Comparison of ENCODE assay signal across 23 mouse cellular contexts in the genomic region with DNA sequence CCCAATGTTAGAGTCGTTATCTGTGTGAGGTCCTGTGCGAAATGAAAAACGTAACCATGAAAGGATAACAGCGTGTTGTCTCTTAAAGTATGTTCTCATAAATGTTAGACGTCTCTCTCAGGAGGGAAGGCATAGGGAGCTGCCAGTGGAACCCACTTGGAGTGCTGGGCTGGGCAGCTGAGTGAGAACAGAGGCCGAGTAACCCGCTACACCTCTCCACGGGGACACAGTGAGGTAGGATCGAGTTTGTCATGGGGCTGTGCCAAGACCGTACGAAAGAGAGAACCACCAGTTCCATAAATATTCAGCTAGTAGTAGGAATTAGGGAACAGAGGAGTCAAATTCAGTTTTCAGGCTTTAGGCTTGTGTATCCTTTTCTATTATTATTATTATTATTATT. TPM values are rescaled to one million over a fixed set of nuclear protein-coding genes. Genes with fewer than 3 reads are reported as not detected.
DNase-seq lines count a peak whose midpoint lies in the region; ATAC-seq and TF ChIP-seq lines count a peak whose summit lies in the region.
"Had no signal": no experiment of that assay in that cellular context is flagged by ENCODE, and none has a peak within 500 bp of the region (broad histone marks: within the 10 kb centered on the region; RNA-seq: fewer than 3 reads in every experiment).

No protein-coding gene starts in this region.

- H3K9ac ChIP-seq in hindbrain, postnatal 0 days (replicated peaks; ENCODE audit: low read length) = no peak overlapping the region
- no peak overlapping the region for H3K9ac ChIP-seq in liver, adult 2 months (ENCODE audit: low read depth, low read length)
- no peak overlapping the region for H3K9ac ChIP-seq in liver, embryonic 12.5 days
- H3K9ac ChIP-seq: forebrain, embryonic 13.5 days; heart, embryonic 13.5 days; hindbrain, embryonic 12.5 days; hindbrain, embryonic 15.5 days; intestine, embryonic 15.5 days had no signal

- H3K9me3 ChIP-seq in hindbrain, postnatal 0 days (ENCODE audit: low read length) = no peaks in the 10 kb centered on the region
- H3K9me3 ChIP-seq in hindbrain, embryonic 10.5 days = 0 out of 2 replicates have a peak, but pooled peaks cover 2% of the 10 kb centered on the region
- no peaks in the 10 kb centered on the region for H3K9me3 ChIP-seq in liver, embryonic 12.5 days (replicated peaks)
- H3K9me3 ChIP-seq: forebrain, embryonic 10.5 days; heart, embryonic 10.5 days; heart, embryonic 13.5 days; hindbrain, embryonic 12.5 days; hindbrain, embryonic 15.5 days; intestine, embryonic 15.5 days had no signal

- no peak overlapping the region for H3K4me3 ChIP-seq in hindbrain, postnatal 0 days (ENCODE audit: low read length)
- no peak overlapping the region for H3K4me3 ChIP-seq in hindbrain, embryonic 10.5 days
- H3K4me3 ChIP-seq in liver, adult 2 months (ENCODE audit: insufficient read depth, low read depth, low read length) = no peak overlapping the region
- no peak overlapping the region for H3K4me3 ChIP-seq in liver, embryonic 12.5 days
- H3K4me3 ChIP-seq: forebrain, embryonic 10.5 days; forebrain, embryonic 13.5 days; heart, embryonic 10.5 days; heart, embryonic 13.5 days; hindbrain, embryonic 12.5 days; hindbrain, embryonic 15.5 days; intestine, embryonic 15.5 days had no signal

- peak; percentile 20 for DNase-seq in gastrocnemius, adult 18-20 months (ENCODE audit: low spot score)
- no peak for DNase-seq in gastrocnemius, adult 8-10 months (ENCODE audit: low spot score in 2 of 2)
- DNase-seq in hindbrain, postnatal 0 days (ENCODE audit: low spot score) = no peak
- no peak for DNase-seq in hindbrain, embryonic 10.5 days (ENCODE audit: low spot score)
- peak; percentile 17 for DNase-seq in liver, adult 2 months (ENCODE audit: extremely low read depth, low read depth, low spot score)
- no peak for DNase-seq in right cerebral cortex, postnatal 4 days
- DNase-seq: adrenal gland, adult 2 months; adrenal gland, postnatal 14 days; gastrocnemius, postnatal 10 days; heart, adult 18-20 months; heart, postnatal 14 days; heart, postnatal 4 days; kidney, adult 11 months had no signal

- no peaks in the 10 kb centered on the region for H3K4me1 ChIP-seq in hindbrain, postnatal 0 days (ENCODE audit: insufficient read depth, low read length)
- 0 out of 2 replicates have a peak, but pooled peaks cover 2% of the 10 kb centered on the region for H3K4me1 ChIP-seq in hindbrain, embryonic 10.5 days (replicated peaks)
- peaks cover 3% of the 10 kb centered on the region; the same call in 1 of the 2 replicates for H3K4me1 ChIP-seq in liver, adult 2 months (ENCODE audit: control insufficient read depth, insufficient read depth, low read length)
- no peaks in the 10 kb centered on the region for H3K4me1 ChIP-seq in liver, embryonic 12.5 days
- H3K4me1 ChIP-seq: heart, embryonic 10.5 days; heart, embryonic 13.5 days; hindbrain, embryonic 12.5 days; hindbrain, embryonic 15.5 days had no signal

- H3K36me3 ChIP-seq in hindbrain, postnatal 0 days (ENCODE audit: insufficient read depth, low read length) = no peaks in the 10 kb centered on the region
- H3K36me3 ChIP-seq in hindbrain, embryonic 10.5 days = no peaks in the 10 kb centered on the region
- H3K36me3 ChIP-seq in liver, adult 2 months (ENCODE audit: control insufficient read depth, insufficient read depth, low read length) = no peaks in the 10 kb centered on the region
- no peaks in the 10 kb centered on the region for H3K36me3 ChIP-seq in liver, embryonic 12.5 days
- H3K36me3 ChIP-seq: heart, embryonic 10.5 days; heart, embryonic 13.5 days; hindbrain, embryonic 12.5 days; hindbrain, embryonic 15.5 days; intestine, embryonic 15.5 days had no signal

- H3K4me2 ChIP-seq in hindbrain, postnatal 0 days (ENCODE audit: low read depth, low read length) = no peak overlapping the region
- H3K4me2 ChIP-seq in liver, embryonic 12.5 days = no peak overlapping the region
- H3K4me2 ChIP-seq: forebrain, embryonic 13.5 days; heart, embryonic 13.5 days; hindbrain, embryonic 12.5 days; hindbrain, embryonic 15.5 days; intestine, embryonic 15.5 days had no signal

- no peaks in the 10 kb centered on the region for H3K79me2 ChIP-seq in liver, adult 2 months (ENCODE audit: control insufficient read depth, insufficient read depth, low read length)

- H3K27ac ChIP-seq in hindbrain, postnatal 0 days = peak overlapping the region; percentile 41; the same call in 1 of the 2 replicates
- H3K27ac ChIP-seq in hindbrain, embryonic 10.5 days = no peak overlapping the region
- no peak overlapping the region for H3K27ac ChIP-seq in liver, adult 2 months (replicated peaks; ENCODE audit: insufficient read depth, low read depth, low read length)
- H3K27ac ChIP-seq in liver, embryonic 12.5 days = no peak overlapping the region
- H3K27ac ChIP-seq: forebrain, embryonic 10.5 days; forebrain, embryonic 13.5 days; heart, embryonic 10.5 days; heart, embryonic 13.5 days; hindbrain, embryonic 12.5 days; hindbrain, embryonic 15.5 days; intestine, embryonic 15.5 days had no signal

- TF ChIP-seq CTCF in hindbrain, postnatal 0 days (IDR thresholded peaks at IDR 0.05; ENCODE audit: low read depth) = no peak
- no peak for TF ChIP-seq CTCF in liver, adult 2 months (IDR thresholded peaks at IDR 0.05; ENCODE audit: low read depth, low read length)

- no peak for TF ChIP-seq POLR2A in liver, adult 2 months (IDR thresholded peaks at IDR 0.05; ENCODE audit: extremely low read depth, insufficient read depth, low read length)

- no peak for ATAC-seq in hindbrain, postnatal 0 days
- ATAC-seq in liver, embryonic 12.5 days = no peak
- ATAC-seq: CD4-positive, CD25-positive, alpha-beta regulatory T cell, adult 4 months; forebrain, embryonic 16.5 days; intestine, embryonic 15.5 days had no signal

- 68% methylated on average over 11 of the region's 11 CpGs for WGBS in hindbrain, postnatal 0 days
- 91% methylated on average over 11 of the region's 11 CpGs for WGBS in hindbrain, embryonic 10.5 days
- 64% methylated on average over 11 of the region's 11 CpGs for WGBS in liver, adult 2 months
- WGBS in liver, embryonic 12.5 days (ENCODE audit: insufficient replicate concordance) = 79% methylated on average over 11 of the region's 11 CpGs

- H3K27me3 ChIP-seq in hindbrain, postnatal 0 days (ENCODE audit: insufficient read depth, low read length) = no peaks in the 10 kb centered on the region
- no peaks in the 10 kb centered on the region for H3K27me3 ChIP-seq in hindbrain, embryonic 10.5 days (ENCODE audit: insufficient read depth, poor library complexity, severe bottlenecking)
- H3K27me3 ChIP-seq in liver, adult 2 months (ENCODE audit: control insufficient read depth, insufficient read depth, low read length) = no peaks in the 10 kb centered on the region
- H3K27me3 ChIP-seq in liver, embryonic 12.5 days (replicated peaks) = no peaks in the 10 kb centered on the region
- H3K27me3 ChIP-seq: forebrain, embryonic 13.5 days; heart, embryonic 13.5 days; hindbrain, embryonic 12.5 days; hindbrain, embryonic 15.5 days; intestine, embryonic 15.5 days had no signal

RNA-seq across cellular contexts. Expression of gene Rab30, which starts 42.5 kb away (rescaled TPM):
- total RNA-seq in gastrocnemius, adult 18-20 months (2021) = 1 to 10 TPM; 5.4 to 8.5 TPM
- total RNA-seq in gastrocnemius, adult 8-10 months (2022) = 10 to 100 TPM in 1 of 4 experiments, 1 to 10 TPM in 3; 2.9 to 12.1 (median 5.6) TPM
- 33.2 and 37.0 TPM in 2 replicates for total RNA-seq in hindbrain, postnatal 0 days (2014; rRNA removed)
- polyA plus RNA-seq in hindbrain, postnatal 0 days (2015; fragmentation: Nextera tagmentation; extraction: Ambion mirVana) = 17.8 and 21.8 TPM in 2 replicates
- 11.1 and 14.7 TPM in 2 replicates for polyA plus RNA-seq in hindbrain, embryonic 10.5 days (2016; fragmentation: Nextera tagmentation; extraction: Ambion mirVana)
- 11.5 and 12.1 TPM in 2 replicates for total RNA-seq in liver, adult 2 months (2014; rRNA removed)
- 2.9 and 4.5 TPM in 2 replicates for polyA plus RNA-seq in liver, adult 2 months (2012; rRNA removed)
- 6.2 and 7.9 TPM in 2 replicates for polyA plus RNA-seq in liver, embryonic 12.5 days (2016; fragmentation: Nextera tagmentation; extraction: Ambion mirVana)

Comparison
In these comparisons a context has a peak if more than half of its experiments do, and no peak if none do; other contexts are left out.
1. DNase-seq: peak in gastrocnemius, adult 18-20 months (single experiment) and liver, adult 2 months (single experiment); none in gastrocnemius, adult 8-10 months (0 of 2), hindbrain, postnatal 0 days (single experiment), hindbrain, embryonic 10.5 days (single experiment) and right cerebral cortex, postnatal 4 days (single experiment).